ENCODE assay signal across 10 mouse cellular contexts in genomic region chr16:90297479-90298425, GRCm38 (mm10). TPM values are rescaled to one million over a fixed set of nuclear protein-coding genes. Genes with fewer than 3 reads are reported as not detected.
DNase-seq lines count a peak whose midpoint lies in the region; ATAC-seq and TF ChIP-seq lines count a peak whose summit lies in the region.
"Had no signal": no experiment of that assay in that cellular context is flagged by ENCODE, and none has a peak within 500 bp of the region (broad histone marks: within the 10 kb centered on the region; RNA-seq: fewer than 3 reads in every experiment).

No protein-coding gene starts in this region.

- H3K36me3 ChIP-seq in intestine, embryonic 14.5 days (ENCODE audit: control insufficient read depth, insufficient read depth, low read length): no peaks in the 10 kb centered on the region
- H3K36me3 ChIP-seq in intestine, embryonic 16.5 days (ENCODE audit: control insufficient read depth, insufficient read depth, low read length): no peaks in the 10 kb centered on the region
- H3K36me3 ChIP-seq in forebrain, embryonic 16.5 days (ENCODE audit: control insufficient read depth, insufficient read depth): no peaks in the 10 kb centered on the region
- H3K36me3 ChIP-seq in midbrain, embryonic 16.5 days (ENCODE audit: control insufficient read depth, insufficient read depth, low read length): no peaks in the 10 kb centered on the region
- H3K36me3 ChIP-seq: G1E had no signal

- H3K27me3 ChIP-seq in intestine, embryonic 14.5 days (replicated peaks; ENCODE audit: control insufficient read depth, insufficient read depth, low read length): no peaks in the 10 kb centered on the region
- no peaks in the 10 kb centered on the region for H3K27me3 ChIP-seq in intestine, embryonic 16.5 days (replicated peaks; ENCODE audit: control insufficient read depth, insufficient read depth, low read length)
- no peaks in the 10 kb centered on the region for H3K27me3 ChIP-seq in forebrain, embryonic 16.5 days (replicated peaks; ENCODE audit: control insufficient read depth, insufficient read depth, low read length)
- H3K27me3 ChIP-seq in midbrain, embryonic 16.5 days (ENCODE audit: control insufficient read depth, insufficient read depth, low read depth, low read length): no peaks in the 10 kb centered on the region

- H3K4me3 ChIP-seq in intestine, embryonic 14.5 days (ENCODE audit: low read depth, low read length): no peak overlapping the region
- no peak overlapping the region for H3K4me3 ChIP-seq in intestine, embryonic 16.5 days (ENCODE audit: low read length)
- no peak overlapping the region for H3K4me3 ChIP-seq in forebrain, embryonic 16.5 days (replicated peaks; ENCODE audit: low read length)
- no peak overlapping the region for H3K4me3 ChIP-seq in midbrain, embryonic 16.5 days (ENCODE audit: low read depth, low read length)

- no peak for ATAC-seq in intestine, embryonic 14.5 days (replicated peaks; ENCODE audit: low FRiP score, low TSS enrichment, low read depth)
- ATAC-seq in intestine, embryonic 16.5 days: no peak
- ATAC-seq in forebrain, embryonic 16.5 days: no peak
- ATAC-seq in midbrain, embryonic 16.5 days: no peak
- no peak for ATAC-seq in monocyte, adult 5-6 weeks (replicated peaks; ENCODE audit: insufficient number of reproducible peaks, low FRiP score, low TSS enrichment, poor library complexity, severe bottlenecking)

- H3K9me3 ChIP-seq in intestine, embryonic 14.5 days (ENCODE audit: control insufficient read depth, low read length): no peaks in the 10 kb centered on the region
- H3K9me3 ChIP-seq in intestine, embryonic 16.5 days (ENCODE audit: control insufficient read depth, low read length): no peaks in the 10 kb centered on the region
- no peaks in the 10 kb centered on the region for H3K9me3 ChIP-seq in forebrain, embryonic 16.5 days (ENCODE audit: control insufficient read depth, low read length)
- H3K9me3 ChIP-seq in midbrain, embryonic 16.5 days (replicated peaks; ENCODE audit: control insufficient read depth, low read length, poor library complexity, severe bottlenecking): no peaks in the 10 kb centered on the region
- H3K9me3 ChIP-seq: G1E had no signal

- TF ChIP-seq POLR2A in brain, embryonic 14.5 days (IDR thresholded peaks at IDR 0.05; ENCODE audit: borderline replicate concordance, extremely low read depth, insufficient read depth, insufficient read length, poor library complexity, severe bottlenecking): no peak

- no peak overlapping the region for H3K9ac ChIP-seq in intestine, embryonic 14.5 days (ENCODE audit: low read length)
- no peak overlapping the region for H3K9ac ChIP-seq in intestine, embryonic 16.5 days (ENCODE audit: low read depth, low read length)
- H3K9ac ChIP-seq in forebrain, embryonic 16.5 days (replicated peaks; ENCODE audit: low read depth, low read length): peak overlapping the region; percentile 19; the same call in 1 of the 2 replicates
- no peak overlapping the region for H3K9ac ChIP-seq in midbrain, embryonic 16.5 days (ENCODE audit: low read depth, low read length)

- no peak for TF ChIP-seq CTCF in brain, embryonic 14.5 days (IDR thresholded peaks at IDR 0.05; ENCODE audit: borderline replicate concordance, extremely low read depth, insufficient read depth, insufficient read length)

- WGBS in intestine, embryonic 14.5 days: 26% methylated on average over 21 of the region's 22 CpGs
- 28% methylated on average over 21 of the region's 22 CpGs for WGBS in intestine, embryonic 16.5 days
- 17% methylated on average over 20 of the region's 22 CpGs for WGBS in forebrain, embryonic 16.5 days
- 16% methylated on average over 20 of the region's 22 CpGs for WGBS in midbrain, embryonic 16.5 days

- DNase-seq in intestine, embryonic 14.5 days (ENCODE audit: low spot score): peak; percentile 55
- DNase-seq in brain, embryonic 14.5 days (ENCODE audit: low read depth): peak; percentile 57
- DNase-seq in Muller cell, postnatal 12 days (ENCODE audit: inconsistent ontology term): no peak
- DNase-seq in adrenal gland, adult (ENCODE audit: inconsistent age in 2 of 2, low spot score in 1 of 2): no peak
- DNase-seq: gastrocnemius, postnatal 14 days had no signal

- H3K4me1 ChIP-seq in intestine, embryonic 14.5 days (replicated peaks; ENCODE audit: control insufficient read depth, insufficient read depth, low read length): no peaks in the 10 kb centered on the region; the same call in 1 of the 2 replicates
- no peaks in the 10 kb centered on the region for H3K4me1 ChIP-seq in intestine, embryonic 16.5 days (ENCODE audit: control insufficient read depth, insufficient read depth, low read length)
- peaks cover 12% of the 10 kb centered on the region for H3K4me1 ChIP-seq in forebrain, embryonic 16.5 days (replicated peaks; ENCODE audit: control insufficient read depth, insufficient read depth, low read length)
- H3K4me1 ChIP-seq in midbrain, embryonic 16.5 days (ENCODE audit: control insufficient read depth, insufficient read depth, low read length): peaks cover 12% of the 10 kb centered on the region

- peak overlapping the region; percentile 31; the same call in 1 of the 2 replicates for H3K4me2 ChIP-seq in intestine, embryonic 14.5 days (ENCODE audit: low read length)
- H3K4me2 ChIP-seq in intestine, embryonic 16.5 days (ENCODE audit: low read depth, low read length): no peak overlapping the region; the same call in 1 of the 2 replicates
- H3K4me2 ChIP-seq in forebrain, embryonic 16.5 days (ENCODE audit: low read length): peak overlapping the region; percentile 28
- H3K4me2 ChIP-seq in midbrain, embryonic 16.5 days (ENCODE audit: low read length): peak overlapping the region; percentile 44

- no peak overlapping the region for H3K27ac ChIP-seq in intestine, embryonic 14.5 days (ENCODE audit: low read depth)
- no peak overlapping the region for H3K27ac ChIP-seq in intestine, embryonic 16.5 days (ENCODE audit: low read length)
- no peak overlapping the region for H3K27ac ChIP-seq in forebrain, embryonic 16.5 days (ENCODE audit: low read length)
- no peak overlapping the region for H3K27ac ChIP-seq in midbrain, embryonic 16.5 days (ENCODE audit: low read length)

RNA-seq across cellular contexts. Expression of gene Scaf4, which starts 13.4 kb away (rescaled TPM):
- polyA plus RNA-seq in intestine, embryonic 14.5 days (2014; fragmentation: Nextera tagmentation; extraction: Ambion mirVana): 27.9 and 28.2 TPM in 2 replicates
- polyA plus RNA-seq in intestine, embryonic 16.5 days (2015; fragmentation: Nextera tagmentation; extraction: Ambion mirVana): 15.4 and 18.1 TPM in 2 replicates
- polyA plus RNA-seq in brain, embryonic 14.5 days (2012; rRNA removed): 52.6 and 61.2 TPM in 2 replicates
- 24.7 and 25.6 TPM in 2 replicates for polyA plus RNA-seq in forebrain, embryonic 16.5 days (2015; fragmentation: Nextera tagmentation; extraction: Ambion mirVana)
- polyA plus RNA-seq in midbrain, embryonic 16.5 days (2015; fragmentation: Nextera tagmentation; extraction: Ambion mirVana): 22.6 and 26.6 TPM in 2 replicates
- 18.7 to 69.1 TPM (median 39.3 TPM) in 3 replicates for total RNA-seq in monocyte, adult 5-6 weeks (2017)

Comparison
In these comparisons a context has a peak if more than half of its experiments do, and no peak if none do; other contexts are left out.
1. DNase-seq: peak in intestine, embryonic 14.5 days (single experiment) and brain, embryonic 14.5 days (single experiment); none in Muller cell, postnatal 12 days (single experiment) and adrenal gland, adult (0 of 2).